ENCODE assay signal across 8 mouse cellular contexts in the genomic region with DNA sequence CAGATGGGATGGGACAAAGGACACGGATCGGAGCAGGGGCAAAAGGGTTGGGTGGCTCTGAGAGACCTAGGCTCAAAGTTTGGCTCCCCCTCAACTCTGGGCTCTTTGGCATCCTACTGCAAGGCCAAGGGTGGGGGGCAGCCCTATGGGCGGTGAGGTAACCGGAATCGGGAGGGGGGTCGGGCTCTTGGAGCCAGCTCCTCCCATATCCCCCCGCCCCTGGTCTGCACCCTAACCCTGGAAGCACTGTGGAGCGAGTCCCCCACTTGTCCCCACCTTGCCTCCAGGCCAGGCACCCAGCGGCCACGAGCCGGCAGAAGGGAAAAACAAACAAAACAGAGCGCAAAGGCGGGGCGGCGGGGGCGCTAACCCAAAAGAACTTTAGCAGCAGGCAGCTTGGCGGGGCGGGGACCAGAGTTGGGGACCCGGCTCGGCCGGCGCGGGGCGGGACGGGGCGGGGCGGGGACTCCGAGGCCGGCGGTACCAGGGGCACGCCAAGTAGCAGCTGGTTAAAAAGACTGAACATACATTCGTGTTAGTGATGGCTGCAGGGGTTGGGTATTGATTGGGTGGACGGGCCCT. TPM values are rescaled to one million over a fixed set of nuclear protein-coding genes. Genes with fewer than 3 reads are reported as not detected.
DNase-seq lines count a peak whose midpoint lies in the region; ATAC-seq and TF ChIP-seq lines count a peak whose summit lies in the region.

No protein-coding gene starts in this region.

- TF ChIP-seq POLR2A in thymus, adult 2 months (IDR thresholded peaks at IDR 0.05; ENCODE audit: control insufficient read depth, extremely low read depth, insufficient read depth, low read length, poor library complexity): no peak

- ATAC-seq in forebrain, embryonic 13.5 days: peak; percentile 61
- ATAC-seq in lung, embryonic 15.5 days (ENCODE audit: borderline replicate concordance, extremely low read depth, low FRiP score, low TSS enrichment): peak; percentile 43; the same call in 1 of the 2 replicates
- peak; percentile 45 for ATAC-seq in stomach, embryonic 15.5 days (ENCODE audit: insufficient read depth, low FRiP score, low read depth)
- ATAC-seq in erythroid progenitor cell, adult 5-6 weeks (replicated peaks; ENCODE audit: low FRiP score, poor library complexity, severe bottlenecking): no peak
- no peak for ATAC-seq in megakaryocyte progenitor cell, adult 5-6 weeks (replicated peaks; ENCODE audit: poor library complexity)

- H3K27ac ChIP-seq in thymus, adult 2 months (ENCODE audit: control insufficient read depth, insufficient read depth, low read length): no peak overlapping the region
- H3K27ac ChIP-seq in forebrain, embryonic 13.5 days: no peak overlapping the region
- no peak overlapping the region for H3K27ac ChIP-seq in lung, embryonic 15.5 days
- H3K27ac ChIP-seq in stomach, embryonic 15.5 days: no peak overlapping the region

- H3K4me1 ChIP-seq in thymus, adult 2 months (replicated peaks; ENCODE audit: control insufficient read depth, insufficient read depth, low read length): no peaks in the 10 kb centered on the region; the same call in 1 of the 2 replicates
- peaks cover 36% of the 10 kb centered on the region for H3K4me1 ChIP-seq in forebrain, embryonic 13.5 days
- H3K4me1 ChIP-seq in lung, embryonic 15.5 days: peaks cover 23% of the 10 kb centered on the region
- peaks cover 31% of the 10 kb centered on the region for H3K4me1 ChIP-seq in stomach, embryonic 15.5 days

- peak overlapping the region; percentile 58 for H3K9ac ChIP-seq in forebrain, embryonic 13.5 days
- peak overlapping the region; percentile 23; the same call in 1 of the 2 replicates for H3K9ac ChIP-seq in lung, embryonic 15.5 days
- no peak overlapping the region for H3K9ac ChIP-seq in stomach, embryonic 15.5 days

- H3K9me3 ChIP-seq in forebrain, embryonic 13.5 days (replicated peaks): no peaks in the 10 kb centered on the region
- no peaks in the 10 kb centered on the region for H3K9me3 ChIP-seq in lung, embryonic 15.5 days
- H3K9me3 ChIP-seq in stomach, embryonic 15.5 days: no peaks in the 10 kb centered on the region

- 3% methylated on average over 33 of the region's 33 CpGs for WGBS in thymus, adult 2 months
- WGBS in forebrain, embryonic 13.5 days: 2% methylated on average over 32 of the region's 33 CpGs
- under 1% methylated on average over 33 of the region's 33 CpGs for WGBS in lung, embryonic 15.5 days
- 3% methylated on average over 33 of the region's 33 CpGs for WGBS in stomach, embryonic 15.5 days

- no peak overlapping the region for H3K4me3 ChIP-seq in thymus, adult 2 months (ENCODE audit: control insufficient read depth, insufficient read depth, low read length)
- H3K4me3 ChIP-seq in forebrain, embryonic 13.5 days: peak overlapping the region; percentile 35
- H3K4me3 ChIP-seq in lung, embryonic 15.5 days: peak overlapping the region; percentile 37
- H3K4me3 ChIP-seq in stomach, embryonic 15.5 days (replicated peaks): peak overlapping the region; percentile 41

- peaks cover 23% of the 10 kb centered on the region; the same call in 1 of the 2 replicates for H3K27me3 ChIP-seq in thymus, adult 2 months (ENCODE audit: control insufficient read depth, insufficient read depth, low read length)
- H3K27me3 ChIP-seq in forebrain, embryonic 13.5 days: peaks cover 40% of the 10 kb centered on the region
- H3K27me3 ChIP-seq in lung, embryonic 15.5 days: peaks cover 74% of the 10 kb centered on the region
- H3K27me3 ChIP-seq in stomach, embryonic 15.5 days (replicated peaks): peaks cover 68% of the 10 kb centered on the region

- TF ChIP-seq CTCF in thymus, adult 2 months (IDR thresholded peaks at IDR 0.05; ENCODE audit: borderline replicate concordance, control insufficient read depth, extremely low read depth, insufficient read depth, low read length, poor library complexity): no peak

- no peaks in the 10 kb centered on the region for H3K36me3 ChIP-seq in thymus, adult 2 months (ENCODE audit: control insufficient read depth, insufficient read depth, low read length)
- peaks cover 24% of the 10 kb centered on the region for H3K36me3 ChIP-seq in forebrain, embryonic 13.5 days (ENCODE audit: poor library complexity, severe bottlenecking)
- H3K36me3 ChIP-seq in lung, embryonic 15.5 days: no peaks in the 10 kb centered on the region
- no peaks in the 10 kb centered on the region for H3K36me3 ChIP-seq in stomach, embryonic 15.5 days

- H3K4me2 ChIP-seq in forebrain, embryonic 13.5 days: peak overlapping the region; percentile 72
- H3K4me2 ChIP-seq in lung, embryonic 15.5 days: peak overlapping the region; percentile 80
- H3K4me2 ChIP-seq in stomach, embryonic 15.5 days: peak overlapping the region; percentile 89

- DNase-seq in thymus, adult 2 months: peak; percentile 25
- DNase-seq in thymus, postnatal 0 days (ENCODE audit: low spot score): no peak
- DNase-seq in kidney, adult 8-10 months: peak; percentile 22 to 41

RNA-seq across cellular contexts. Expression of a gene that starts 16.9 kb away (rescaled TPM):
- polyA plus RNA-seq in thymus, adult 2 months (2012; rRNA removed): 1.2 and 3.3 TPM in 2 replicates
- 6.4 and 9.4 TPM in 2 replicates for polyA plus RNA-seq in thymus, postnatal 0 days (2015; fragmentation: Nextera tagmentation; extraction: Ambion mirVana)
- 0.13 TPM in 1 of 2 replicates, not detected in the other for polyA plus RNA-seq in forebrain, embryonic 13.5 days (2015; fragmentation: Nextera tagmentation; extraction: Ambion mirVana)
- 0.29 TPM in 1 of 2 replicates, not detected in the other for polyA plus RNA-seq in lung, embryonic 15.5 days (2015; fragmentation: Nextera tagmentation; extraction: Ambion mirVana)
- not detected in 2 replicates for polyA plus RNA-seq in stomach, embryonic 15.5 days (2015; fragmentation: Nextera tagmentation; extraction: Ambion mirVana)
- not detected in 2 replicates for total RNA-seq in erythroid progenitor cell, adult 5-6 weeks (2015; ENCODE audit: low replicate concordance)
- total RNA-seq in erythroid progenitor cell, adult 5-6 weeks (2017; ENCODE audit: low replicate concordance): not detected in 2 replicates
- not detected in 2 replicates for total RNA-seq in megakaryocyte progenitor cell, adult 5-6 weeks (2015)
- not detected in 2 replicates for total RNA-seq in megakaryocyte progenitor cell, adult 5-6 weeks (2017)

RNA-seq across cellular contexts. Expression of a gene that starts 26.5 kb away (rescaled TPM):
- 348 and 429 TPM in 2 replicates for polyA plus RNA-seq in thymus, adult 2 months (2012; rRNA removed)
- polyA plus RNA-seq in thymus, postnatal 0 days (2015; fragmentation: Nextera tagmentation; extraction: Ambion mirVana): 294 and 308 TPM in 2 replicates
- polyA plus RNA-seq in forebrain, embryonic 13.5 days (2015; fragmentation: Nextera tagmentation; extraction: Ambion mirVana): 0.75 and 0.89 TPM in 2 replicates
- polyA plus RNA-seq in lung, embryonic 15.5 days (2015; fragmentation: Nextera tagmentation; extraction: Ambion mirVana): 1.7 and 7.8 TPM in 2 replicates
- polyA plus RNA-seq in stomach, embryonic 15.5 days (2015; fragmentation: Nextera tagmentation; extraction: Ambion mirVana): 1.3 and 1.9 TPM in 2 replicates
- total RNA-seq in erythroid progenitor cell, adult 5-6 weeks (2015; ENCODE audit: low replicate concordance): not detected in 2 replicates
- total RNA-seq in erythroid progenitor cell, adult 5-6 weeks (2017; ENCODE audit: low replicate concordance): not detected in 2 replicates
- total RNA-seq in megakaryocyte progenitor cell, adult 5-6 weeks (2015): not detected in 2 replicates
- not detected in 2 replicates for total RNA-seq in megakaryocyte progenitor cell, adult 5-6 weeks (2017)

RNA-seq across cellular contexts. Expression of a gene that starts 32.3 kb away (rescaled TPM):
- 1.0 and 1.1 TPM in 2 replicates for polyA plus RNA-seq in thymus, adult 2 months (2012; rRNA removed)
- polyA plus RNA-seq in thymus, postnatal 0 days (2015; fragmentation: Nextera tagmentation; extraction: Ambion mirVana): 0.08 TPM in 1 of 2 replicates, not detected in the other
- 3.7 and 4.1 TPM in 2 replicates for polyA plus RNA-seq in forebrain, embryonic 13.5 days (2015; fragmentation: Nextera tagmentation; extraction: Ambion mirVana)
- polyA plus RNA-seq in lung, embryonic 15.5 days (2015; fragmentation: Nextera tagmentation; extraction: Ambion mirVana): 0.04 and 0.11 TPM in 2 replicates
- polyA plus RNA-seq in stomach, embryonic 15.5 days (2015; fragmentation: Nextera tagmentation; extraction: Ambion mirVana): 0.27 and 0.31 TPM in 2 replicates
- not detected in 2 replicates for total RNA-seq in erythroid progenitor cell, adult 5-6 weeks (2015; ENCODE audit: low replicate concordance)
- not detected in 2 replicates for total RNA-seq in erythroid progenitor cell, adult 5-6 weeks (2017; ENCODE audit: low replicate concordance)
- 0.02 TPM in 1 of 2 replicates, not detected in the other for total RNA-seq in megakaryocyte progenitor cell, adult 5-6 weeks (2015)
- 0.14 TPM in 1 of 2 replicates, not detected in the other for total RNA-seq in megakaryocyte progenitor cell, adult 5-6 weeks (2017)

RNA-seq across cellular contexts. Expression of a gene that starts 41.3 kb away (rescaled TPM):
- polyA plus RNA-seq in thymus, adult 2 months (2012; rRNA removed): 14.0 and 17.7 TPM in 2 replicates
- polyA plus RNA-seq in thymus, postnatal 0 days (2015; fragmentation: Nextera tagmentation; extraction: Ambion mirVana): 28.3 and 33.7 TPM in 2 replicates
- 51.2 and 59.0 TPM in 2 replicates for polyA plus RNA-seq in forebrain, embryonic 13.5 days (2015; fragmentation: Nextera tagmentation; extraction: Ambion mirVana)
- polyA plus RNA-seq in lung, embryonic 15.5 days (2015; fragmentation: Nextera tagmentation; extraction: Ambion mirVana): 43.0 and 51.3 TPM in 2 replicates
- polyA plus RNA-seq in stomach, embryonic 15.5 days (2015; fragmentation: Nextera tagmentation; extraction: Ambion mirVana): 47.7 and 49.7 TPM in 2 replicates
- total RNA-seq in erythroid progenitor cell, adult 5-6 weeks (2015; ENCODE audit: low replicate concordance): 3.8 and 5.0 TPM in 2 replicates
- 0.64 and 1.9 TPM in 2 replicates for total RNA-seq in erythroid progenitor cell, adult 5-6 weeks (2017; ENCODE audit: low replicate concordance)
- total RNA-seq in megakaryocyte progenitor cell, adult 5-6 weeks (2015): 41.5 and 45.7 TPM in 2 replicates
- 20.2 and 26.3 TPM in 2 replicates for total RNA-seq in megakaryocyte progenitor cell, adult 5-6 weeks (2017)

Comparison
In these comparisons a context has a peak if more than half of its experiments do, and no peak if none do; other contexts are left out.
1. ATAC-seq: peak in forebrain, embryonic 13.5 days (single experiment), lung, embryonic 15.5 days (single experiment) and stomach, embryonic 15.5 days (single experiment); none in erythroid progenitor cell, adult 5-6 weeks (single experiment) and megakaryocyte progenitor cell, adult 5-6 weeks (single experiment).
2. RNA of a gene that starts 26.5 kb away (polyA plus RNA-seq): 348 to 429 TPM in thymus, adult 2 months and 294 to 308 TPM in thymus, postnatal 0 days; 1.7 to 7.8 TPM in lung, embryonic 15.5 days, 1.3 to 1.9 TPM in stomach, embryonic 15.5 days and 0.75 to 0.89 TPM in forebrain, embryonic 13.5 days; every median in the first group is over 10 times any median in the second.
3. Peak in every context shown above with its lines, with median percentiles within 50 percentile points of each other: H3K4me2 ChIP-seq.